Mouse (Mus musculus) ES-E14 (cell line): Measurements from ENCODE around the gene Gm17662. TPM values are rescaled to one million over a fixed set of nuclear protein-coding genes. Genes with fewer than 3 reads are reported as not detected.

Experiments
- DNase-seq: peaks from one replicate; pipeline ENCODE4 v3.0.0-alpha.2; 2013; ENCODE audit warnings: low read depth, low spot score
- H3K27ac ChIP-seq: 2 replicates; pipeline ENCODE4 v1.5.1; 2012; ENCODE audit warnings: low read depth, mild to moderate bottlenecking, low read length, moderate library complexity, mixed read lengths; ENCODE audit not compliant: poor library complexity, insufficient read depth, severe bottlenecking
- H3K36me3 ChIP-seq: 2 replicates; pipeline ENCODE4 v1.6.1; 2012; ENCODE audit warnings: mild to moderate bottlenecking, low read length, moderate library complexity, mixed read lengths; ENCODE audit not compliant: control insufficient read depth, poor library complexity, insufficient read depth, severe bottlenecking
- H3K4me1 ChIP-seq, 2 experiments: fragments of 150-350 bp in 1 of 2; sonication (generic) in 1 of 2; 2 replicates each; pipeline ENCODE4 v1.6.1; 2012; ENCODE audit warnings: low read length in 2 of 2, mild to moderate bottlenecking in 1 of 2, mixed read lengths in 1 of 2; ENCODE audit not compliant: control insufficient read depth in 2 of 2, insufficient read depth in 2 of 2, poor library complexity in 1 of 2
- H3K4me3 ChIP-seq, 2 experiments: fragments of 150-350 bp in 1 of 2; sonication (generic) in 1 of 2; 2 replicates each; pipeline ENCODE4 v1.5.1; 2012; ENCODE audit warnings: low read length in 2 of 2, low read depth in 1 of 2, mild to moderate bottlenecking in 1 of 2, mixed read lengths in 1 of 2; ENCODE audit not compliant: insufficient read depth in 1 of 2, poor library complexity in 1 of 2, severe bottlenecking in 1 of 2
- H3K9ac ChIP-seq: 2 replicates; pipeline ENCODE4 v1.6.1; 2012; ENCODE audit warnings: low read depth, mild to moderate bottlenecking, low read length, mixed read lengths; ENCODE audit not compliant: poor library complexity, insufficient read depth, severe bottlenecking
- H3K9me3 ChIP-seq: fragments of 150-350 bp; sonication (generic); 2 replicates; pipeline ENCODE4 v1.6.1; 2012; ENCODE audit warnings: low read depth, mild to moderate bottlenecking, low read length; ENCODE audit not compliant: control insufficient read depth, insufficient read depth
- CHD2 ChIP-seq: IDR thresholded peaks from 2 replicates; pipeline ENCODE4 v1.6.1; 2014; ENCODE audit warnings: mild to moderate bottlenecking, low read depth, low read length, inconsistent platforms
- HCFC1 ChIP-seq: IDR thresholded peaks from 2 replicates; pipeline ENCODE4 v1.6.1; 2012; ENCODE audit warnings: low read length, inconsistent platforms, borderline replicate concordance; ENCODE audit not compliant: insufficient read depth
- MAFK ChIP-seq: IDR thresholded peaks from 2 replicates; pipeline ENCODE4 v1.6.1; 2014; ENCODE audit warnings: mild to moderate bottlenecking, low read depth, low read length, inconsistent platforms; ENCODE audit not compliant: insufficient read depth
- ZC3H11A ChIP-seq: IDR thresholded peaks from 2 replicates; pipeline ENCODE4 v1.6.1; 2012; ENCODE audit warnings: low read depth, mild to moderate bottlenecking, inconsistent platforms, low read length, borderline replicate concordance
- ZNF384 ChIP-seq: IDR thresholded peaks from 2 replicates; pipeline ENCODE4 v1.6.1; 2012; ENCODE audit warnings: low read depth, low read length, inconsistent platforms
- in situ Hi-C, 2 experiments: fragments of 600-800 bp; cut with MboI; formaldehyde crosslinking; loops; one replicate each; pipeline ENCODE4 v1.15.1; 2025; ENCODE audit warnings: low sequenced_read_pairs in 2 of 2, inconsistent platforms in 1 of 2; ENCODE audit not compliant: unreplicated experiment in 2 of 2
- total RNA-seq: library from RNA; depleted of rRNA; stranded (reverse); fragments of 300-350 nt; gene quantifications from 2 replicates; pipeline ENCODE4 v1.2.3, GENCODE M21; 2012

Gene Gm17662
- total RNA-seq, 1 experiment: not detected

GRCm38 (mm10) chr4:104817509-104817908 is 39.6 kb upstream of the Gm17662 start:
- H3K9me3 ChIP-seq: no peaks in the 10 kb centered on the region
- TF ChIP-seq ZC3H11A: no peak
- TF ChIP-seq MAFK: no peak
- no peak for TF ChIP-seq ZNF384
- no peak for TF ChIP-seq HCFC1
- TF ChIP-seq CHD2: no peak
- H3K36me3 ChIP-seq: no peaks in the 10 kb centered on the region
- H3K27ac ChIP-seq: no peak overlapping the region
- no peak overlapping the region for H3K4me3 ChIP-seq
- no peak overlapping the region for H3K9ac ChIP-seq
- in situ Hi-C loops: no loop called here
- no peak for DNase-seq
- peaks cover 0 to 13% of the 10 kb centered on the region in 2 experiments; a peak in 2 of 4 replicates for H3K4me1 ChIP-seq

DNA sequence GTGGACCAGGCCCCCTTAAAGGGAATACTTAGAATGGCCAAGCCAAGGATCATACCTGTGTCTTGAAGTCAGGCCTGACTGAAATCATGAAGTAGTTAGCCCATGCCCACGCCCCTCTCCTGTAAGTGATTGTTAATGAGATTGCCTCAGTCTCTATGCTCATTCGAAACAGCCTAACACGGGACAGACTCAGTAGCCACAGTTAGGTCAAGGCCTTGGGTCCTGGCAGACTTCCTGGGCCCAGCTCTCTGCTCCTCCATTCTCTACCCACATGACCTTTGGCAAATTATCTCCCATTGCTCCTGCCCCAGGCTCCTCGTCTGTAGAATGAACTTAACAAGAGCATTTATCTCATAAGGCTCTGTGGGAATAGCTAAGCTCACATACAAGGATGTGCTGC is 38.1 kb upstream of the Gm17662 start:
- Histone ChIP-seq H3K27ac (no peak overlapping the region), H3K4me3 (no peak overlapping the region), H3K9ac (no peak overlapping the region), H3K36me3 (no peaks in the 10 kb centered on the region), H3K4me1 (peaks cover 0 to 10% of the 10 kb centered on the region in 2 experiments; a peak in 2 of 4 replicates), H3K9me3 (no peaks in the 10 kb centered on the region)
- TF ChIP-seq ZNF384 (no peak), CHD2 (no peak), MAFK (no peak), ZC3H11A (no peak), HCFC1 (no peak)
- DNase-seq: no peak
- in situ Hi-C loops: no loop called here

DNA sequence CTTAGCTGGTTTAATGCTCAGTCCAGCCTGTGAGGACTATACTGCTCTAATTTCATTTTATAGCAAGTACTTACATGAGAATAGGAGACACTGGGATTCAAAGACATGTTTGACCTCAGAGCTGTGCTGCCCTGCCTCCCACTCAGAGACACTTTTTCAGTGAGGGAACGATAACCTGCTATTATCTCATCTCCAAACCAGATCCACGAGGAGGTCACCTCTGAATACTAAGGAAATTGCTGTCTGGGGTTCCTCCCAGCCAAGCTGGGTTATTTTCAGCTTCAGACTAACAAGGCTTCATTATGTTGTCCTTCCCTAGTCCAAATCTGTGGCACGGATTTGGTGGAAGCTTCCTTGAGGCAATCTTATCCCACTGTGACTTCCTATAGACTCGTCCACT is 37.2 kb upstream of the Gm17662 start:
- no peak overlapping the region for H3K9ac ChIP-seq
- no peaks in the 10 kb centered on the region for H3K9me3 ChIP-seq
- in situ Hi-C loops: no loop called here
- TF ChIP-seq CHD2 (no peak), ZNF384 (no peak), HCFC1 (no peak), MAFK (no peak), ZC3H11A (no peak)
- H3K27ac ChIP-seq: no peak overlapping the region
- 0 out of 4 replicates have a peak, but pooled peaks cover 0 to 7% of the 10 kb centered on the region in 2 experiments for H3K4me1 ChIP-seq
- H3K36me3 ChIP-seq: no peaks in the 10 kb centered on the region
- no peak overlapping the region for H3K4me3 ChIP-seq
- DNase-seq: no peak

DNA sequence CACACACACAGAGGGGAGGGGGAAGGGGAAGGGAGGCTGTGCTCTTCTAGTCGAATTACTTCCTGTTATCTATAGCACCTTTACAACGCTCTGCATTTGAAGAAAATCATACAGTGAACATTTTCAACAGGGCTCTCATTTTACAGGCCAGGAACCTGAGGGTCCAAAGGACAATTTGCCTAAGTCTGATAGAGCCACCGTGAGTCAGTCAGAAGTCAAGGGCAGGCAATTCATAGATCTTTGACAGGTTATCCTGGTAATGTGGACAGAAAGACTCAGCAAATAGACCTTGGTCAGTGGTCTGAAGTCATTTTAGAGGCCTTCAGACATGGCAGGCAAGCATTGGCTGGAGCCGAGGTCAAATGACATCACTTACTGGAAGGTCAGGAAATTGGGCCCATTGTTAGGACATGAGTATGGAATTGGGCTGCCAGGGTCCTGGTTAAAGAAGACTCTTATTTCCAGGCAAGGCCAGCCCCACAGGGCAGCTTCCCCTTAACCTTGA is 33.5 kb upstream of the Gm17662 start:
- Histone ChIP-seq H3K9ac (no peak overlapping the region), H3K27ac (no peak overlapping the region), H3K36me3 (no peaks in the 10 kb centered on the region), H3K4me3 (no peak overlapping the region), H3K9me3 (no peaks in the 10 kb centered on the region), H3K4me1 (0 out of 4 replicates have a peak, but pooled peaks cover 0 to 4% of the 10 kb centered on the region in 2 experiments)
- no peak for TF ChIP-seq ZC3H11A
- no peak for DNase-seq
- in situ Hi-C loops: no loop called here

DNA sequence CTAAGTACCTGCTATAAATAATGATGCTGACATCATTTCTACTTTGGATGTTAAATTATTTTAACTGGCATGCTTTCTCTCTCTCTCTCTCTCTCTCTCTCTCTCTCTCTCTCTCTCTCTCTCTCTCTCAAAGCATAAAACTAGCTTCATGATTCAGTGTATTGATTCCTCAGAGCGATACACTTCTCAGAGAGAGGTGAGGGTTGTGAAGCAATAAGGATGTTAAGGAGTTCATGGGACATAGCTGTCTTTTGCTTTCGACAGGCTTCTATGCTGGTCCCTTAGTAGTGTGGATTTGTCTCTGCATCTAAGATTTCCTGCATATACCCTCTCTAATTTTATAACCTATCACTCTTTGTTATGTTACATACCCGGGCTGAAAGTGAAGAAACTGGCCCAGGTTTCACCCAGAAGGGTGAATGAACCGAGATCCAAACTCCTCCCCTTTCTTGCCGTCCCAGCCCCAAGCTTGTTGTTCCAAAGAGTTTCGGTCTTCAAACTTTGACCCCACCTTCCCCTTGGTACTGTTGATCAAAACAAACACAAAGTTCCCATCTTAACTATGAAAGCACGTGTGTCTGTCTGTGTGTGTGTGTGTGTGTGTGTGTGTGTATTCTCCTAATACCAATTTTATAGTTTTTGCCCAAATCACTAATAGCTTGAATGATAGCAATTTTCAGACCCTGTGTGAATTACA is 32.6 kb upstream of the Gm17662 start:
- no peak overlapping the region for H3K27ac ChIP-seq
- no peaks in the 10 kb centered on the region for H3K9me3 ChIP-seq
- H3K9ac ChIP-seq: no peak overlapping the region
- TF ChIP-seq ZC3H11A (no peak), MAFK (no peak), CHD2 (no peak), HCFC1 (no peak), ZNF384 (no peak)
- H3K36me3 ChIP-seq: no peaks in the 10 kb centered on the region
- in situ Hi-C loops: no loop called here
- no peaks in the 10 kb centered on the region for H3K4me1 ChIP-seq
- DNase-seq: no peak
- no peak overlapping the region for H3K4me3 ChIP-seq
